Mouse (Mus musculus) forebrain, embryonic 10.5 days (tissue): ENCODE measurements around the gene Mmp27. TPM values are rescaled to one million over a fixed set of nuclear protein-coding genes. Genes with fewer than 3 reads are reported as not detected.

ENCODE experiments used
- DNase-seq: peaks from one replicate; pipeline ENCODE4 v3.0.0-alpha.2; 2017; ENCODE audit warnings: low spot score; ENCODE audit errors: extremely low spot score
- H3K27ac ChIP-seq: fragments of 300-500 bp; sonication (generic); 2 replicates; pipeline ENCODE4 v1.5.1; 2016; ENCODE audit warnings: mild to moderate bottlenecking
- H3K27me3 ChIP-seq: fragments of 300-500 bp; sonication (generic); 2 replicates; pipeline ENCODE4 v1.6.1; 2016; ENCODE audit warnings: mild to moderate bottlenecking; ENCODE audit not compliant: poor library complexity, severe bottlenecking
- H3K36me3 ChIP-seq: fragments of 300-500 bp; sonication (generic); replicated peaks from 2 replicates; pipeline ENCODE4 v1.6.1; 2016; ENCODE audit warnings: mild to moderate bottlenecking, moderate library complexity
- H3K4me1 ChIP-seq: fragments of 300-500 bp; sonication (generic); 2 replicates; pipeline ENCODE4 v1.6.1; 2016
- H3K4me3 ChIP-seq: fragments of 300-500 bp; sonication (generic); 2 replicates; pipeline ENCODE4 v1.5.1; 2016; ENCODE audit warnings: mild to moderate bottlenecking, moderate library complexity
- H3K9me3 ChIP-seq: fragments of 300-500 bp; sonication (generic); 2 replicates; pipeline ENCODE4 v1.6.1; 2016; ENCODE audit warnings: mild to moderate bottlenecking, moderate library complexity
- WGBS: fragments of 180-500 bp; shearing (Covaris S2); methylation state at CpG from one replicate; pipeline ENCODE4 v1.1.7; 2016; 5-methylcytosine and 5-hydroxymethylcytosine counted together
- polyA plus RNA-seq: library from polyadenylated mRNA; unstranded; fragments of >200 nt; fragmentation: Nextera tagmentation; extraction: Ambion mirVana; gene quantifications from 2 replicates; pipeline ENCODE4 v1.2.1, GENCODE M21; 2016

Gene Mmp27
- polyA plus RNA-seq, 1 experiment from 2014 or later = not detected

DNA sequence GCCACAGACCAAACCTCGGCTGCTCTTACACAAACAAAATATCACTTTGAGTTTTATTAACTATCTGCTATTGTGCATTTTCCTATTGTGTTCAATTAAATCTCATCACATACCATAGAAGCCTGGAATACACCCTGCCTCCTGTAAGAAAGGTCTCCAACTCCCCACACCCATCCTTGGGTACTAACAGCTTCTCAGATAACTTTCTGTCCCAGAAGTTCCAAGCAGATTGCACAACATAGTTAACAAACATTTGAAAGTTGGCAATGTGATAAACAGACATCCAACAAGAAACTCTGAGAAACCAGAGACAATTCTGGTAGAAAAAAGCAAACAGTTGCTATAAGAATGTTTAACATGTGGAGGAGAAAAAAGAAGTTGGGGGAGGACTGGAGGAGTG is 711 bp upstream of the Mmp27 start:
- H3K4me3 ChIP-seq = no peak overlapping the region
- no peaks in the 10 kb centered on the region for H3K27me3 ChIP-seq
- no peaks in the 10 kb centered on the region for H3K4me1 ChIP-seq
- no peak overlapping the region for H3K27ac ChIP-seq
- H3K36me3 ChIP-seq = no peaks in the 10 kb centered on the region
- no peaks in the 10 kb centered on the region for H3K9me3 ChIP-seq
- 91% methylated on average over 1 of the region's 1 CpGs for WGBS
- no peak for DNase-seq

DNA sequence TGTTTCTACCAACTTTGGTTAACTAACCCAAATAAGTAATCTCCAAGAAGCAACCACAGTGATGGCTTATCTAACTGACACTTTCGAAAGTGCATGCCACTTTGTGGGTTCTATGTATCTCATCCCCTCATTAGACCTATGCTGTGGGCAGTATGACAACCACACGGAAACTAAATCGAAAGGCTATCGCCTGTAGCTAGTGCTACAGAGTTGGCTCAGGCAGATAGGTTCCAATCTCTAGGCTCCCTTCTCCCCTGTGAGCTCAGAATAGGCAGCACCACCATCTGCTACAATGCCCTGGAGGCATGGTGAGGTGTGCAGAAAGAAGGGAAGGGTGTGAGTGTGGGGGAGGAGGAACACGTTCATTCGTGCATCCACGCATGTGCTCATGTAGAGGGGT is 992 bp downstream of the Mmp27 start:
- H3K9me3 ChIP-seq = no peaks in the 10 kb centered on the region
- H3K27me3 ChIP-seq = no peaks in the 10 kb centered on the region
- no peak overlapping the region for H3K4me3 ChIP-seq
- DNase-seq = no peak
- H3K36me3 ChIP-seq = no peaks in the 10 kb centered on the region
- no peaks in the 10 kb centered on the region for H3K4me1 ChIP-seq
- WGBS = 91% methylated on average over 7 of the region's 7 CpGs
- H3K27ac ChIP-seq = no peak overlapping the region

- Histone ChIP-seq H3K9me3 (no peaks in the 10 kb centered on the region), H3K36me3 (no peaks in the 10 kb centered on the region), H3K27ac (no peak overlapping the region), H3K4me3 (no peak overlapping the region), H3K4me1 (no peaks in the 10 kb centered on the region), H3K27me3 (no peaks in the 10 kb centered on the region)
- whole genome bisulfite sequencing = 93% methylated on average over 2 of the region's 2 CpGs
- DNase-seq = no peak
Observed at GRCm38 (mm10) chr9:7572663-7573308, 1.6 kb downstream of the Mmp27 start.

GRCm38 (mm10) chr9:7575526-7575925 is 4.3 kb downstream of the Mmp27 start:
- Histone ChIP-seq H3K27me3 (no peaks in the 10 kb centered on the region), H3K4me3 (no peak overlapping the region), H3K4me1 (no peaks in the 10 kb centered on the region), H3K9me3 (no peaks in the 10 kb centered on the region), H3K27ac (no peak overlapping the region), H3K36me3 (no peaks in the 10 kb centered on the region)
- 71% methylated on average over 3 of the region's 3 CpGs for WGBS
- DNase-seq = no peak

DNA sequence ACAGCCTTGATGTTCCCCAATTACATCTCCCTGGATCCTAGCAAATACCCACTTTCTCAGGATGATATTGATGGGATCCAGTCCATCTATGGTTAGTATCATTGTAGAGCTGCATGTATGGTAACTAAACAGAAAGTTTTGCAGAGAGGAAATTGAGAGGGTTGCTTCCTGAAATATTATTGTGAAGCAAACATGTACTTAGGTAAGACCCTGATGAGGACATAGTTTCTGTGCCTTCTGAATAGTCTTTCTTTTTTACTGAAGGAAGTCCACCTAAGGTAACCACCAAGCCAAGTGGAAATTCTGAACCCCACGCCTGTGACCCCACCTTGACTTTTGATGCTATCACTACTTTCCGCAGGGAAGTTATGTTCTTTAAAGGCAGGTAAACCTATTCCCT is 6.2 kb downstream of the Mmp27 start:
- no peaks in the 10 kb centered on the region for H3K4me1 ChIP-seq
- no peak overlapping the region for H3K27ac ChIP-seq
- 94% methylated on average over 2 of the region's 2 CpGs for WGBS
- DNase-seq = no peak
- no peaks in the 10 kb centered on the region for H3K36me3 ChIP-seq
- H3K27me3 ChIP-seq = no peaks in the 10 kb centered on the region
- H3K9me3 ChIP-seq = no peaks in the 10 kb centered on the region
- H3K4me3 ChIP-seq = no peak overlapping the region

GRCm38 (mm10) chr9:7590063-7590462 is 18.9 kb downstream of the Mmp27 start:
- H3K27ac ChIP-seq = no peak overlapping the region
- 75% methylated on average over 8 of the region's 8 CpGs for WGBS
- 0 out of 2 replicates have a peak, but pooled peaks cover 2% of the 10 kb centered on the region for H3K4me1 ChIP-seq
- H3K9me3 ChIP-seq = no peaks in the 10 kb centered on the region
- no peaks in the 10 kb centered on the region for H3K27me3 ChIP-seq
- H3K36me3 ChIP-seq = no peaks in the 10 kb centered on the region
- DNase-seq = no peak
- H3K4me3 ChIP-seq = no peak overlapping the region

DNA sequence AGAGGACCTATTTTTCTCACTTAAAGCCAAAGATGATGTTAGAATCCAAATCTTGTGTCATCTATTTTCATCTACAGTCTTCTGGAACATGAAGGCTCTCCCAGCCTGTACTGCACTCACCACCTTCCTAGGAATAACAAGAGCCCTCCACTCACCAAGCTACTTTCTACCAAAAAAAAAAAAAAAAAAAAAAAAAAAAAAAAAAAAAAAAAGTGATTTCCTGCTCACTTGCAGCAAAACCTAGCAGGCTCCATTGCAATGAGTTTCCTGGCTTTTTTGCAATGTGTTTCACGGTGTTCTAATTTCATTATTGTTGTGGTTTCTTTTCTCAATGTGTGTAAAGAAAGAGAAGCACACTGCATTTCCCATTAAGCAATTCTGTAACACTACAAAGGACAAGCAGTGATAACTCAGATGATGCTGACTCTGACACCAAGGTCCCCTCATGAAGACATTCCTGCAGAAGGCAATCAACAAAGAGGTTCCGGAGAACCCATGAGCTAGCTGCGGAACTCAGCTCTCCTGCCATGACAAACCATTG is 22.1 kb downstream of the Mmp27 start:
- WGBS = 93% methylated on average over 3 of the region's 3 CpGs
- Histone ChIP-seq H3K27me3 (no peaks in the 10 kb centered on the region), H3K9me3 (no peaks in the 10 kb centered on the region), H3K4me3 (no peak overlapping the region), H3K36me3 (no peaks in the 10 kb centered on the region), H3K27ac (no peak overlapping the region), H3K4me1 (0 out of 2 replicates have a peak, but pooled peaks cover 3% of the 10 kb centered on the region)
- no peak for DNase-seq

DNA sequence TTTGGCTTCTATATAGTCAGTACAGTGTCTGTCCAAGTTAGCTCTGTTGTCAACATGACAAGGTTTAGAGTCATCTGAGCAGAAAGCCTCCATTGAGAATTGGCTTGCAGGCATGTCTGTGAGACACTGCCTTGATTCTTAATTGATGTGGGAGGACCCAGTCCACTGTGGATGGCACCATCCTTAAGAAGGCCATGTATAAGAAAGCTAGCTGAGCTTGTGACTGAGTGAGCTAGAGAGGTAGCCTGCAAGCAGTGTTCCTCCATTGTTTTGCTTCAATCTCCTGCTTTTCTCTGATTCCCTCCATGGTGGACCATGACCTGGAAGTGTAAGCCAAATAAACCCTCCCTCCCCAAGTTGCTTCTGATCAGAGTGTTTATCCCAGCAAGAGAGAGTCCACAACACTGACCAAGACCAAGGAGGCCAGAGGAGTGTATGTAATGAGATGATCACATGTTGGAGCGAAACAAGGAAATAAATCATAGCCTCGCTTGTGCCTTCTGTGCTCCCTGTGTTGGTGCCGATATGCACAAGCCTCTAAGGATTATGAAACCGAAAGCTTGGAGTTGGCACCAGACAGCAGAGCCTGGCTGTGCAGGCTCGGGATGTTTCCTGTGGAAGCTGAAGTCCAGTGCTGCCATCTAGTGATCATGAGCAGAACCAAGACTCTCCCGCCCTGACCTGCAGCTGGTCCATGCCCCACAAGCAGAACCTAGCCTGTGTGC is 23.8 kb downstream of the Mmp27 start:
- 28% methylated on average over 6 of the region's 6 CpGs for WGBS
- Histone ChIP-seq H3K4me1 (0 out of 2 replicates have a peak, but pooled peaks cover 3% of the 10 kb centered on the region), H3K27ac (no peak overlapping the region), H3K4me3 (peak overlapping the region; percentile 28), H3K9me3 (no peaks in the 10 kb centered on the region), H3K36me3 (no peaks in the 10 kb centered on the region), H3K27me3 (no peaks in the 10 kb centered on the region)
- peak; percentile 65 for DNase-seq

DNA sequence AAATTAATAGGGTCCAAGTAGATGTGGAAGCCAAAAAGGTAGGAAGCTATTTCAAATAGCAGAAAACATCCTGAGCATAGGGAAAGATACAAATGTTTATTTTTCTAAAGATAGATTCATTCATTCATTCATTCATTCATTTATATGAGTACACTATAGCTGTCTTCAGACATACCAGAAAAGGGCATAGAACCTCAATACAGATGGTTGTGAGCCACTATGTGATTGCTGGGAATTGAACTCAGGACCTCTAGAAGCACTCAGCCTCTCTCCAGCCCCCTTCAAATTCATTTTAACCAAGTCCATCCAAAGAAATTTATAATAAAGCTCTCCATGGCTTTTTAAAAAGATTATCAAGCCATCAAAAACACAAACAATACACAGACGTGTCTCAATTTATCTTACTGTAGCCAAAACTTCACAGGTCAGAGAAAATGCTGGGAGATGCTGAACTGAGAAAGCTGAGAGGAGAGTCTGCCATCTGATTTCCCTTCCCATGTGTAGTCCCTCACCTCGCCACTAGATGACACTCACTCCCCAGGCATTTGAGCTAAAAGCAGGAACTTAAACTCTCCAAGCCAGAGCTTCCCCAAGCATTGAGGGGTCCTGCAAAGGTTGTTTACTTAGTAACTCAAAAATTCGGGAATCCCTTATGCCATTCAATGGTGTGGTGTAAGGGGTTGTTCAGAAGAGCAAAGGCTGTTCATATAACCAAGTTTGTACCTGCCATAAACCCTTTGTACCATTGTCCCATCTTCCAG is 32.0 kb downstream of the Mmp27 start:
- 4% methylated on average over 3 of the region's 3 CpGs for WGBS

GRCm38 (mm10) chr9:7604005-7604404 is 32.8 kb downstream of the Mmp27 start:
- H3K9me3 ChIP-seq = no peaks in the 10 kb centered on the region
- H3K4me1 ChIP-seq = no peaks in the 10 kb centered on the region
- 81% methylated on average over 6 of the region's 6 CpGs for WGBS
- H3K4me3 ChIP-seq = no peak overlapping the region
- H3K27ac ChIP-seq = no peak overlapping the region
- no peaks in the 10 kb centered on the region for H3K27me3 ChIP-seq
- H3K36me3 ChIP-seq = no peaks in the 10 kb centered on the region
- DNase-seq = no peak

More for the DNA sequence above, 32.0 kb downstream of the Mmp27 start:
- Histone ChIP-seq H3K4me3 (no peak overlapping the region), H3K9me3 (no peaks in the 10 kb centered on the region), H3K27me3 (no peaks in the 10 kb centered on the region), H3K36me3 (no peaks in the 10 kb centered on the region), H3K4me1 (no peaks in the 10 kb centered on the region), H3K27ac (no peak overlapping the region)
- DNase-seq = peak; percentile 63

DNA sequence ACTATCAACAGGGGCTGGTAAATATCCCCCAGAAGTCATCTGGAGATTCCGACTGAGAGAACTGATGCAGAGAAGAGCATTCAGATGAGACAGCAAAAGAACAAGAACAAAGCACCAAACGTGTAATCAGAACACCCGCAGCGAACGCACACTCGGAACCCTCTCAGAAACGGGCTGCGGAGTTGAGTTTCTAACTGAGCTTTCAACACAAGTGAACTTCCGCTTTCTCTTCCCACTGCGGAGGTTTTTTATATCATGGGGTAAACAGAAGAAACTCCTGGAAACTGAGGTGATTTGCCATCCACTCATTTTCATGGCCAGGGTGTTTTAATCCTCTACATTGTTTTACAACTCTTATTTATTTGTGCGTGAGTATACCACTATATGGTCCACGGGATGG is 34.4 kb downstream of the Mmp27 start:
- WGBS = 88% methylated on average over 12 of the region's 12 CpGs
- H3K36me3 ChIP-seq = no peaks in the 10 kb centered on the region
- no peaks in the 10 kb centered on the region for H3K27me3 ChIP-seq
- H3K27ac ChIP-seq = no peak overlapping the region
- no peak for DNase-seq
- H3K9me3 ChIP-seq = peaks cover 5% of the 10 kb centered on the region; the same call in 1 of the 2 replicates
- H3K4me1 ChIP-seq = no peaks in the 10 kb centered on the region
- no peak overlapping the region for H3K4me3 ChIP-seq

GRCm38 (mm10) chr9:7622582-7622981 is 51.4 kb downstream of the Mmp27 start:
- no peak for DNase-seq
- H3K4me1 ChIP-seq = no peaks in the 10 kb centered on the region
- H3K36me3 ChIP-seq = no peaks in the 10 kb centered on the region
- WGBS = 76% methylated on average over 3 of the region's 3 CpGs
- no peak overlapping the region for H3K4me3 ChIP-seq
- no peak overlapping the region for H3K27ac ChIP-seq
- no peaks in the 10 kb centered on the region for H3K27me3 ChIP-seq
- no peaks in the 10 kb centered on the region for H3K9me3 ChIP-seq

DNA sequence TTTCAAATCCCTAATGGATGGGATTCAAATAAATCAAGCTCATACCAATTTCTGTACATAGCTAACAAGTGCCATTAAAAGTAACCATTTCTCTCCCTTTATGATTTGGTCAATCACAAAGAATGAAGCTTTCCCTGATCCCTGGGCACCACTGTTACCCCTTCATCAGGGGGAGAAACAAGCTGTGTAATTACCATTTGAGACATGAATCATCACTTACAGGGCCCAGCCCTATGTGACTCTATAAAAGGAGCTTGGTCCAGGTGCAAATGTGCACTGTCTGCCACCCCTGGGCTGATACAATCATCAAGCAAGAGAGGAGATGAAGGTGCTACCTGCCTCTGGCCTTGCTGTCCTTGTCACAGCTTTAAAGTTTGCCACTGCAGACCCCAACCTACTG is 56.7 kb downstream of the Mmp27 start, which contains the start of gene Mmp20:
TSS of gene Mmp20 (plus strand) at position 301 of the 400 bp plus-strand sequence.
- DNase-seq = no peak
- H3K27ac ChIP-seq = no peak within 1 kb of the TSS
- no peaks in the 10 kb centered on the region for H3K36me3 ChIP-seq

More for the DNA sequence above, 56.7 kb downstream of the Mmp27 start, which contains the start of gene Mmp20:
- no peaks in the 10 kb centered on the region for H3K27me3 ChIP-seq
- no peaks in the 10 kb centered on the region for H3K4me1 ChIP-seq
- no peak within 1 kb of the TSS for H3K4me3 ChIP-seq
- H3K9me3 ChIP-seq = no peaks in the 10 kb centered on the region
